Mouse (Mus musculus): ENCODE measurements at regions not wholly inside any gene's neighbourhood (a gene's known extent, or its start where the extent isn't known, plus 50 kb on each side); places are given as distances from the start of the nearest gene placed in this dataset.

- no peak for DNase-seq (ENCODE audit: low spot score in 2 of 2)
Measured at GRCm38 (mm10) chr6:16999451-17000139, 65.4 kb upstream of the Tes start.

- DNase-seq (ENCODE audit: low spot score in 2 of 2) = no peak
Measured at GRCm38 (mm10) chr6:16995495-16995936, 69.4 kb upstream of the Tes start.

GRCm38 (mm10) chr6:16994711-16995110, 70.2 kb upstream of the Tes start:
- no peak for DNase-seq (ENCODE audit: low spot score in 2 of 2)

GRCm38 (mm10) chr6:16991996-16992591, 72.9 kb upstream of the Tes start:
- DNase-seq (ENCODE audit: low spot score in 2 of 2) = no peak

GRCm38 (mm10) chr6:16978206-16978505, 79.9 kb upstream of the Tfec start:
- DNase-seq (ENCODE audit: low spot score in 2 of 2) = peak in 1 of 2 experiments; percentile 8

GRCm38 (mm10) chr6:16977392-16978205, 79.4 kb upstream of the Tfec start:
- no peak for DNase-seq (ENCODE audit: low spot score in 2 of 2)

- DNase-seq (ENCODE audit: low spot score in 2 of 2) = no peak
Measured at GRCm38 (mm10) chr6:16965658-16966057, 67.4 kb upstream of the Tfec start.

DNA sequence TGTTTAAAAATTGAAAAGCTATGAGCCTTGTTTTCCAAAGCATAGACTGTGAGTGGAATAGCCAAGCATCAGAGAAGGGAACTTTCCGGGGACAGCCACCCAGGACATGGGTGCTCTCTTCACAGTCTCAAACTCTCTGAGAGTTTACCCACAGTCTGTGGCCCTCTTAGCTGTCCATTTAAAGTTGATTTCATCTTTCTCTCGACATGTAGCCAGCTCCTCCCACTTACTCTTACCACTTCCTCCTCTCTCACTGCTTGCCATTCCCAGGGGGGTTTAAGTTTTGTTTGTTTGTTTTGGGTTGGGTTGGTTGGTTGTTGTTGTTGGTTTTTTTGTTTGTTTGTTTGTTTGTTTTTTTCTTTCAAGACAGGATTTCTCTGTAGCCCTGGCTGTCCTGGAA, 66.1 kb upstream of the Tfec start:
- DNase-seq (ENCODE audit: low spot score in 2 of 2) = no peak

DNA sequence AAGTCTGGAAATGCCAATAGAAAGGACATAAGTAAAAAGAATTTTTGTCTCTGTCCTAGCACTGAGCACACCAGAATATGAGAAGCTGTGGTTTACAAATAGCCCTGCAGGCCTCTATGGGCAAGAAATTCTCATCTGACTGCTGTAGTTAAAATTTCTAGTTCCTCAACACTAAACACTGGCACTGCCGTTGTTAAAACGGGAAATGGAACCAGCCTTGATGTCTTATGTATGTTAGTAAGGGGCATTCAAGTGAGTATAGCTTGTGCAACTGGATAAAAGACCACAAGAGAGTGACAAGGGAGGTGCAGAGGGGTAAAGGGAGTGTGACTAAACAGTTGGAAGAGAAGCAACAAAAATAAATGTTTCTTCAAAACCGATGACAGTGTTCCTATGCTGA, 65.7 kb upstream of the Tfec start:
- DNase-seq (ENCODE audit: low spot score in 2 of 2) = no peak

DNA sequence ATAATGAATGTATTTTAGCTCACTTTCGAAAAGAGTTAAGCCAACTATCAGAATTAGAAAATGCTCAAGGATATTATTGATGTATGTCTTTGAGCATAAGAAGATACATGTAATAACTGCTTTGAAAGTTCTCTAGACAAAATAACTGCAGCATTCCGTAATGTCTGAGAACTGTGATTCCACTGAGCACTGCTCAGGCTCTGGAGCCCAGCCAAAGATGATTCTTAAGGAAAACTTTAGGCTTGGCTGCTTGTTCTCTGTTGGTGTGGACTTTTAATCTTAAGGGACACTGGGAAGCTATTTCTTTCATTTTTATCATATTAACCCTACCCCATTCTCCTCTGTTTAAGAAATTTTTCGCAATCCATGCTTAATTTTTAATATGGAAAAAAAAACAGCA, 59.9 kb upstream of the Tfec start:
- no peak for DNase-seq (ENCODE audit: low spot score in 2 of 2)

- DNase-seq (ENCODE audit: low spot score in 2 of 2) = no peak
Measured at GRCm38 (mm10) chr6:16956771-16957435, 58.7 kb upstream of the Tfec start.

Measured in urinary bladder, postnatal 36 days (tissue).